Mouse (Mus musculus) thymus, postnatal 0 days (tissue): ENCODE measurements at regions not wholly inside any gene's neighbourhood (a gene's known extent, or its start where the extent isn't known, plus 50 kb on each side); places are given as distances from the start of the nearest gene placed in this dataset.

Experiments used
- DNase-seq: peaks from one replicate; pipeline ENCODE4 v3.0.0-alpha.2; 2015; ENCODE audit warnings: low spot score

DNA sequence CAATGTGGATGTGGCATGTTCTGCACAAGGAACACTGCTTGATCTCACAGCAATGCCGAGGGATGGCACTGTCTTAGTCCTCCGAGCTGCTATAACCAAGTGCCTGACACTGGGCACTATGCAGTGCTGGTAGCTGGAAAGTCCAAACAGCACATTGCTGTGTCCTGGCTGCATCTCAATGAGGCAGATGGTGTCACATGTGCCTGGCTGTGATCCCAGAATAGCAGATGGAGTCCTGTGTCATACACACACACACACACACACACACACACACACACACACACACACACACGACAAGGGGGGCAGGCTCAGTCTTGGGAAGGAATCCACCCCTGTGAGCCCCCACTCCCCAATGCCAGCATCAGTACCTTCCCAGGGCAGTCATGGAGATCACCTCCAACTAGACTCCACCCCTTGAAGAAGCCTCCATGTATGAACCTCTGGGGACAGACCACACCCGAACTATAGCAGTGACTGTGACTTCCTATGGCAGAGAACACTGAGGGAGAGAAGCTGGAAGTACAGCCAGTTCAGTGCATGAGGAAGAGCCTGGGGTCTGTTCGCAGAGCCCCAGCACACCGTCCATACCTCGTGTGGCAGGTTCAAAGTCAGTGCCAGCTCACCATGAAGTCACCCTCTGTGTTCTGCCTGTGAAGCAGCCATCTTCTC, 160.3 kb downstream of the Cryba4 start:
- no peak for DNase-seq

DNA sequence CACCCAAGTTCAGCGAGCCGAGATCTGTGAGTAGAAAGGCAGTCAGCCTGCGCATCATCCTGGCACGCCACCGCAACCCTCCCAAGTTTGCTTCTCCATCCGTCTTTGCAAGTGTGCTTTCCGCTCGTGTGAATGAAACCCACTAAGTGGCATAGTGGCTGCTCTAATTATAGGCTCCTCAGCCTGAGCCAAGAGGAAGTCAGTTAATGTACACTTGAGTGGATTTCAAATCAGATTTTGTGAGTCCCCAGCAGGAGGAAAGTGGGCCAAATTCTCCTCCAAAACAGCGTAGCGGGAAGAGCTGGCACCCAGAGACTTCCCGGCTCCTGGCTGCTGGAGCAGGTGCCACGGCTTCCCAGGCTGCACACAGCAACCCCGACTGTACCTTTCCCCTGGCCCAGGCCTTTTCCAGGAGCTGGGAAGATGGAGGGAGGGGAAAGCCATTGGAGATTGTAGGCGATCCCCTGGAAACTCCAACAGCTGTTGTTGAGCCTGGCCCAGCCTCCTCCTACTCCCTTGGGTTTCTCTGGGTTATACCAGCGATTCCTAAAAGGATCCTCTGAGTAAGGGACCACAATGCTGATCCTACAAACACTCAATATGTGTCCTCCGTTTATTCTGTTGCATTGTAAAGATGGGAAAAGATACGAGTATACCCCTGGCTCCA, 158.3 kb downstream of the Cryba4 start:
- DNase-seq: no peak

DNA sequence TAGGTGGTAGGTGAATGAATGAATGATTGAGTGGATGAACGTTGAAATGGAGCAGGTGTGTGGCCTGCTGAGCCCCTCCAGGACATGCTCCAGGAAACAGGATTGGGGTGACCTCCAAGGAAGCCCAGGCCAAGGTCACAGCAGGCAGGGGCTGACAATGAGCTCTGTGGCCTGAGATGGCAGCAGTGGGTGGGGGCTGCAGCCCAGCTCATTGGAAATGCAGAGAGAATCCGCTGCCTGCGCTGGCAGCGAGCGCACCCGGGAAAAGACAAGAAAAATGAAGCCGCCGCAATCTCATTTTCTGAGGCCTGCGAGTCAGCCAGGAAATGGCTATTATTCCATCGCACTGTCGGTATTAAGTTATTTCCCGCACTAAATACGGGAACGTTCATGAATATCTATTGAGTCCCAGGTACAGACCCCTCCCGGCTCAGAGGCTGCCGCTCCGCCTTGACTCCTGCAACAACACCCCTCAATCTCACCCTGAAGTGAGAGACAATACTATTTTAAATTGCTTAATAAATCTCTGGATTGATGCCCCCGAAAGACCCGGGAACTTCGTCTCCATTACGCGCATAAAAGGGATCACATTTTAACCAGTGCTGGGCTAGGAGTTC, 153.7 kb downstream of the Cryba4 start:
- DNase-seq: no peak

- no peak for DNase-seq
These were observed 150.4 kb downstream of the Cryba4 start for GRCm38 (mm10) chr5:112101739-112102590.

- no peak for DNase-seq
These were observed 141.9 kb downstream of the Cryba4 start for GRCm38 (mm10) chr5:112110306-112110969.

DNA sequence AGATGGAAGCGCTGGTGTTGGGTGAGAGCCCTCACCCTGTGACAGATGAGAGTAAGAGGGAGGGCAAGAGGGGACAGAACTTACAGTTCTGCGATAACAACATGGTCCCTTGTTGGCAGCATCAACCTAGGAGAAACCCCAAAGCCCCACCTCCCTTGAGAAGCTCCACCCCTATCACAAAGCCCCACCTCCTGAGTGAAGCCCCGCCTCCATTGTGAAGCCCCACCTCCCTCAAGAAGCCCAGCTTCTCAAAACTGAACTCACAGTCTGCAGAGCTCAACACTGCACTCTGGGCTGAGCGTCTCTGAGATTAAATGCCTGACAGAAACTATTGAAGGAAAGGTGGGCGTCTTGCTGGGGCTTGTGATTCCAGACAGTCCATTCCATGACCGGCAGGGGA, 131.6 kb downstream of the Cryba4 start:
- no peak for DNase-seq

DNA sequence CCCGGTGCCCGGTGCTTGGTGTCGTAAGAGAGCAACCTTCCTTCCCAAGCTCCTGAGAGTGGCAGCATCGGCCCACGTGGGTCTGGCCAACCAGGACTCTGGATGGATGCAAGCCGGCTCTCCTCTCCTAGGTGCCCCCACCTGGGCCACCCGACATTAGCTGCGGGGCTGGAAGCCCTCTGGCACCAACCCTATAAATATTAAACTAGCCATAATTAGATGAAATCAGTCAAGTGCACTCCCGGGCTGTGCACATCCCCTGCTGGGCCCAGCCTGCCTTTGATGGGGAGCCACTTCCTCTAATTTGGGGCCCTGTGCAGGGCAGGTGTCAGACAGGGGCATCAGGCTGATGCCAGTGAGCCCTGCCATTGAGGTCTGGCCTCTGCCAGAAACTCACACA, 130.8 kb downstream of the Cryba4 start:
- no peak for DNase-seq

GRCm38 (mm10) chr5:112122581-112122980, 129.7 kb downstream of the Cryba4 start:
- no peak for DNase-seq

DNA sequence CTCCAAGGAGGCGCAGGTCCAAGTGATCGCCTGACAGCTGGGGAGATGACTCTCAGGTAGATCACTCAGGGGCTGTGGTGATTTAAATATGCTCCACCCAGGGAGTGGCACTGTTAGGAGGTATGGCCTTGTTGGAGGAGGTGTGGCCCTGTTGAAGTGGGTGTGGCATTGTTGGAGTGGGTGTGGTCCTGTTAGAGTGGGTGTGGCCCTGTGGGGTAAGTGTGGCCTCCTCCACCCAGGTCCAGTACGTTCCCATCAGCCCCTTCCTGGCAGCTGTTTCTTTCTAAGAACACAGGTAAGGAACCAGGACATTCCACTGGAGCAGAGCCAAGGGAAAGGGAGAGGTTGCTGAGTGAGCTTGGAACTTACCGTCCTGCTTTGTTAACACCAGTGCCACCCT, 125.1 kb downstream of the Cryba4 start:
- no peak for DNase-seq

GRCm38 (mm10) chr5:112132746-112133145, 119.6 kb downstream of the Cryba4 start:
- DNase-seq: no peak

GRCm38 (mm10) chr5:112133688-112134573, 118.4 kb downstream of the Cryba4 start:
- no peak for DNase-seq

- DNase-seq: no peak
These were observed 115.7 kb downstream of the Cryba4 start for GRCm38 (mm10) chr5:112136646-112137045.

- no peak for DNase-seq
These were observed 114.1 kb downstream of the Cryba4 start for GRCm38 (mm10) chr5:112138246-112138645.

DNA sequence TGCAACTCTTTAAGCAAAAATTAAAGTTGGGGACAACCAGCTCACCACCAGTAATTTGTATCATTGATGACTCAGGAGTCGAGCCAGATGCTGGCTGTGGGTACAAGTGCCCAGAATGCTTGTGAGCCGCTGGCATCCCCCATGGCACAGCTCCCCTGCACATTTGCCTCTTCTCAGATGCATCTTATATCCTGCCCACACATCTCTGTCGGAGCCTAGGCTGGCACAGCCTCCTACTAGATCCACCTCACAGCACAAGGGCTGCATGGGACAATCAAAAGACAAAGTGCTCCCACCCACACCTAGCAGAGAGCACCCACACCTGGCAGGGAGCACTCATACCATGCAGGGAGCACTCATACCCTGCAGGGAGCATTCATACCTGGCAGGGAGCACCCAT, 109.6 kb downstream of the Cryba4 start:
- DNase-seq: no peak

- no peak for DNase-seq
These were observed 108.2 kb downstream of the Cryba4 start for GRCm38 (mm10) chr5:112143993-112144621.

DNA sequence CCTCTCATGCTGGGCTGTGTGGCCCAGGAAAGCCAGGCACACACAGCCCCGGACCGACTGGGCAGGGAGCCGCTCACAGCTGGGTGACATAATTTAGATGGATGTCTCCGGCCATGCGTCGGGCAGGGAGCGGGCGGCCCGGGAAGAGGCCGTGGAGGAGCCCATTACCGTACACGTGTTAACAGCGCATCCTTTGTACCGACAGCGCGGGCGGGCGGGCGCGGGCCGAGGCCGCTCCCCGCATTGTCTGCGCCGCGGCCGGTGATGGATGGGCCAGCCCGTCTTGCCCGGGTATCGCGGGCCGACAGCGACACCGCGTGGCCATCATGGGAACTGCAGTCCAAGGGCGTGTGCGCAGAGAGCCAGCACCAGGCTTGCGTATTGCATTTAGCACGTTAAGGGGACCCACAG, 98.6 kb downstream of the Cryba4 start:
- peak; percentile 76 for DNase-seq

GRCm38 (mm10) chr5:112154650-112155049, 97.7 kb downstream of the Cryba4 start:
- no peak for DNase-seq

DNA sequence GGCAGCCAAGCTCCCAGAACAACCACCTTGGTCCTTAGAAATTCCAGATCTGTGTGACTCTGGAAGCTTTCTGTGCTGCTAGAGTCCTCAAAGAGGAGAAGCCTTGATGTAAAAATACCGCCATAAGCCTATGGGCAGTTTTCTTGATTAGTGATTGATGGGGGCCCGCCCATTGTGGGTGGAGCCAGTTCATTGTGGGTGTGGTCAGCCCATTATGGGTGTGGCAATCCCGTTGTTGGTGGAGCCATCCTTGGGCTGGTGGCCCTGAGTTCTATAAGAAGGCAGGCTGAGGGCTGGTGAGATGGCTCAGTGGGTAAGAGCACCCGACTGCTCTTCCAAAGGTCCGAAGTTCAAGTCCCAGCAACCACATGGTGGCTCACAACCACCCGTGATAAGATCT, 97.3 kb downstream of the Cryba4 start:
- DNase-seq: no peak

DNA sequence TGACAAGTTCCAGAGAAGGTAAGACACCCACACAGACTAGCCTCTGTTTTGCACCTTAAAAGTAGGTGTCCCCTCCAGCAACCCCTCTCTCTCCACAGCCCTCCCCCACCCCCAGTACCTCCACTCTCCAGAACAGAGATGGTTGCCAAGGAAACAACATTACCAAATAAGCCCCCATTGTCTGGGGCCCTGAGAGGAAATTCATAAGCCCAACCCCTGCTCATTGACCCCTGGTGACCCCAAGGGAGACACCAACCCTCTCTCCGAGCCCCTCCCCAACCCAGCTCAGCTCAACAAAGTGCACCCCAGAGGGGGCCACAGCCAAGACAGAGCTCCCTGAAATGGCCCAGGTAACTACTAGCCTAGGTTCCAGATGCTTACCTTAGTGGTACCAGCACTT, 96.3 kb downstream of the Cryba4 start:
- DNase-seq: no peak
